Mouse (Mus musculus) C2C12 (cell line): Measurements from ENCODE around the gene Gata2. TPM values are rescaled to one million over a fixed set of nuclear protein-coding genes. Genes with fewer than 3 reads are reported as not detected.
"Not testable (repeated sequence)": the region's sequence is repeated elsewhere in the genome, so short reads cannot be mapped to it uniquely, and the experiment has no call there.

Experiments used
- H3K27me3 ChIP-seq: one replicate; pipeline ENCODE4 v1.6.1; 2011; ENCODE audit not compliant: control insufficient read depth, insufficient read depth, insufficient read length
- H3K36me3 ChIP-seq: one replicate; pipeline ENCODE4 v1.6.1; 2011; ENCODE audit not compliant: control insufficient read depth, insufficient read depth
- H3K4me3 ChIP-seq: one replicate; pipeline ENCODE4 v1.5.1; 2011; ENCODE audit warnings: mild to moderate bottlenecking, control low read depth; ENCODE audit not compliant: poor library complexity, insufficient read depth, severe bottlenecking
- H3K79me2 ChIP-seq: one replicate; pipeline ENCODE4 v1.6.1; 2011; ENCODE audit not compliant: control insufficient read depth, insufficient read depth
- H3K79me3 ChIP-seq: one replicate; pipeline ENCODE4 v1.6.1; 2011; ENCODE audit warnings: low read depth, control low read depth
- H3ac ChIP-seq: one replicate; pipeline ENCODE3; 2011; ENCODE audit warnings: low read depth; ENCODE audit not compliant: control insufficient read depth, insufficient read length
- CEBPB ChIP-seq: IDR thresholded peaks from one replicate; pipeline ENCODE4 v1.6.1; 2011; ENCODE audit warnings: low read depth, mild to moderate bottlenecking, control low read depth, moderate library complexity
- CTCF ChIP-seq: IDR thresholded peaks from one replicate; pipeline ENCODE4 v1.5.1; 2011; ENCODE audit not compliant: control insufficient read depth, insufficient read depth, insufficient read length
- FOSL1 ChIP-seq: IDR thresholded peaks from one replicate; pipeline ENCODE4 v1.8.0; 2011; ENCODE audit warnings: mild to moderate bottlenecking, low read length; ENCODE audit not compliant: poor library complexity, insufficient read depth, severe bottlenecking
- MAX ChIP-seq: IDR thresholded peaks from one replicate; pipeline ENCODE4 v1.6.1; 2011; ENCODE audit warnings: mild to moderate bottlenecking, control low read depth
- MYOD1 ChIP-seq: IDR thresholded peaks from one replicate; pipeline ENCODE4 v1.6.1; 2011; ENCODE audit warnings: low read depth; ENCODE audit not compliant: control insufficient read depth, insufficient read length
- MYOG ChIP-seq: IDR thresholded peaks from one replicate; pipeline ENCODE4 v1.6.1; 2011; ENCODE audit not compliant: control insufficient read depth, insufficient read length; ENCODE audit errors: extremely low read depth
- USF1 ChIP-seq: IDR thresholded peaks from one replicate; pipeline ENCODE4 v1.6.1; 2011; ENCODE audit warnings: low read depth, mild to moderate bottlenecking, control low read depth, moderate library complexity
- polyA plus RNA-seq: library from polyadenylated mRNA; unstranded; fragments of >200 nt; fragmentation: generic; extraction: Trizol; gene quantifications from one replicate; pipeline ENCODE4 v1.2.1, GENCODE M21; 2012; ENCODE audit warnings: missing spikeins

Gene Gata2
- polyA plus RNA-seq, 1 experiment: 45.8 TPM

DNA sequence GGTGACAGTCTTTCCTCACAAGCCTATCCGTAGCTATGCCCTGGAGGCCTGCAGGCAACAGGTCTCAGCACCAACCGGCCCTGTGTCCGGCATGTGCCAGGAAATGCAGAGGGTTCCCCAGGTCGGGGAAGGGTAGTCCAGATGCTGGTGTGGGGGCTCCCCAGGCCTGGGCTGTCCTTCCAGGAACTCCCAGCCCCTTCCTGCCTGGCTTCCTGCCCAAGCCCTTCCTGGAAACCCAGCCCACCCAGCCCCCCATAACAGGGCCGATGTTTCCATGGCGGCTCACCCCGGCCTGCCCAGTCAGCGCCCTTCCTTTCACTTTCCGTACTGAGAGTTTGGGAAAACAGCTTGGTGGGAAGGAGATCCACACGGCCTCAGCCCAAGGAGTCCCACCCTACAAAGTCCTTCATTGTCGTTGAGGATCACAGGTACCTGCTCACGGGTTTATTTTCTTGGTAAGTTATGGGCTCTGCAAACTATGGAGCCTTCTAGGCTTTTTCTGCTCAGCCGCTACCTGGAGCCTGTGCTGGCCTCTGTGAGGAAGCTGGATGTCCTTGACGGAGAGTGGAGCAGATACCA, 41.5 kb upstream of the Gata2 start:
- Histone ChIP-seq H3K36me3 (no peaks in the 10 kb centered on the region), H3K79me2 (no peaks in the 10 kb centered on the region), H3K27me3 (peaks cover 8% of the 10 kb centered on the region), H3K79me3 (no peaks in the 10 kb centered on the region), H3K4me3 (no peak overlapping the region), H3ac (no peak overlapping the region)
- TF ChIP-seq CEBPB: no peak
- TF ChIP-seq USF1: no peak
- no peak for TF ChIP-seq MAX
- no peak for TF ChIP-seq FOSL1
- no peak for TF ChIP-seq MYOD1

DNA sequence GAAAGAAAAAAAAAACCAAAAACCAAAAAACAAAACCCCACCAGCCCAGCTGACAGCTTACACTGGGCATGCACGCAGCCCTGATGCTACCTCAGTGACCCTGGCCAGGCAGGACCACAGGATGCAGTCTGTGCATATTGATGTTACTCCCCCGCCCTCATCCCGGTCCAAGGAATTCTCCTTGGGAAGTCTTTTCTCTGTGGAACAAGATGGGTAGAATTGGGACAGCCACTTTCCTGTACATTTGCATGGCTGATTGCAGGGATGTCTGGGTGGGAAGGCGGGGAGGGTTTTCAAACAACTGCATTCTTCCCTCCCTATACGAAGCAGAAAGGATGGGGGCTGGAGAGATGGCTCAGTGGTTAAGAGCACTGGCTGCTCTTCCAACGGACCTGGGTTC, 40.7 kb upstream of the Gata2 start:
- no peaks in the 10 kb centered on the region for H3K79me2 ChIP-seq
- no peaks in the 10 kb centered on the region for H3K79me3 ChIP-seq
- H3K36me3 ChIP-seq: no peaks in the 10 kb centered on the region
- no peak overlapping the region for H3ac ChIP-seq
- TF ChIP-seq FOSL1 (no peak), CTCF (no peak), CEBPB (no peak), MYOD1 (no peak), MYOG (no peak), USF1 (no peak)
- H3K4me3 ChIP-seq: no peak overlapping the region
- H3K27me3 ChIP-seq: peaks cover 8% of the 10 kb centered on the region

DNA sequence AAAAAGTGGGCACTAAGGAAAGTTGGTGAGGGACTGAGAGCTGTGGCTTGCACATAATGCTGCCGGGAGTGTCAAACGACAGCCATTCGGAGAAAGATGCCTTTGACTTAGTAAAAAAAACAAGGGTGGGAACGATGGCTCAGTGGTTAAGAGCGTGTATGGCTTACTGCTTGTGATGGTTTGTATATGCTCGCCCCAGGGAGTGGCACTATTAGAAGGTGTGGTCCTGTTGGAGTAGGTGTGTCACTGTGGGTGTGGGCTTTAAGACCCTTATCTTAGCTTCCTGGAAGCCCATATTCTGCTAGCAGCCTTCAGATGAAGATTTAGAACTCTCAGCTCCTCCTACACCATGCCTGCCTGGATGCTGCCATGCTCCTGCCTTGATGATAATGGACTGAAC, 38.1 kb upstream of the Gata2 start:
- H3ac ChIP-seq, H3K27me3 ChIP-seq, H3K79me3 ChIP-seq, H3K4me3 ChIP-seq, H3K36me3 ChIP-seq, H3K79me2 ChIP-seq: not testable (repeated sequence)

DNA sequence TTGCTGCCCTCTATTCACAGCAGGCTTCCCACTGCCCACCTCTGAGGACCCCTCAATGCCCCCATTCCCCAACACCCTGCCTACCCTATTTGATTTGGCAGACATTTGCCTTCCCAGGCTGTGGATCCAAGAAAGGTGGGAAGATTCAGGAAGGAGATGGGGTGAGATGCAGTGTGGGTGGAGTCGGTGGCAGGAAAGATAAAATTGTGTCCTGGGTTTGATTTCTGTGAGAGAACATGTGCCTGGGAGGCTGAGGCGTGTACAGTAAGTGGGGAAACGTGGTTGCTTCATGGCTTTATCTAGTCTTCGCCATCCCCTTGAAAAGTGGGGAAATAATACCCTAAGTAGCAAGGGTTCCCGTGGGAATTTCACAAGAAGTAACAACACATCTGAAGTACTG, 34.9 kb upstream of the Gata2 start:
- H3ac ChIP-seq: no peak overlapping the region
- no peaks in the 10 kb centered on the region for H3K79me2 ChIP-seq
- H3K4me3 ChIP-seq: no peak overlapping the region
- no peaks in the 10 kb centered on the region for H3K79me3 ChIP-seq
- no peaks in the 10 kb centered on the region for H3K36me3 ChIP-seq
- no peak for TF ChIP-seq MYOD1
- H3K27me3 ChIP-seq: peaks cover 5% of the 10 kb centered on the region

DNA sequence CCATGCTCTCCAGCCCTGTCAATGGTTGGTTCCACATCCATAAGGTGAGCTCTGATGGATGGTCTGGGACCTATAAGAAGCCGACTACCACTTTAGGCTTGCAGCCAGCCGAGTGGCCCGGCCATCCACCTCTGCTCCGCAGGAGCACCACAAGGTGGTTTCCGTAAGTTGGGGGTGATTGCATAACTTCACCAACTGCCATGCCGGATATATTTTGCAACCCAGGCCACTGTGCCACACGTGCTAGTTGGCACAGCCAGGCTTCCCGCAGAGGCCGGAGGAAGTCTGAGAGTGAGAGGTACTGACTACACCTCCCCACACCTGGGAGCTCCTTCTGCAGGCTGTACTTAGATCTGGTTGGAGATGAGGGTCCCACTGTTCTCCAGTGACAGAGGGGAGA, 27.6 kb upstream of the Gata2 start:
- TF ChIP-seq MYOD1 (no peak), MAX (no peak), FOSL1 (no peak), CEBPB (no peak), USF1 (no peak), CTCF (no peak), MYOG (no peak)
- H3K4me3 ChIP-seq: no peak overlapping the region

DNA sequence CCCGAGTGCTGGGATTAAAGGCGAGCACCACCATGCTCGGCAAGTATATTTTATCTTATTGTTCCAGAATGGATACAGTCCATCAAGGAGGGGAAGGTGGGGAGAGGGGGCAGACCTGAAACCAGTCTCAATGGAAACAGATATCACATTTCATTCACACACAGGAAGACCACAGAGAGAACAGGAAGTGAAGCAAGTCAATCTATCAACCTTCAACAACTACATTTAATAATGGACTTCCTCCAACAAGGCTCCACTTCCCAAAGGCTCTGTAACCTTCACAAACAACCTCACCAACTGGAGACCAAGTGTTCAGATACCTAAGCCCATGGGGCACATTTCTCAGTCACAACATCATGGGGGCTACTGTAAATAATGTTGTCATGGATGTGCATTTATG, 19.5 kb upstream of the Gata2 start:
- no peaks in the 10 kb centered on the region for H3K36me3 ChIP-seq
- TF ChIP-seq CTCF (no peak), MAX (no peak), CEBPB (no peak), MYOD1 (no peak)
- H3K79me2 ChIP-seq: no peaks in the 10 kb centered on the region
- no peak overlapping the region for H3K4me3 ChIP-seq
- H3K27me3 ChIP-seq: no peaks in the 10 kb centered on the region
- no peaks in the 10 kb centered on the region for H3K79me3 ChIP-seq
- no peak overlapping the region for H3ac ChIP-seq

More for the DNA sequence above, 27.6 kb upstream of the Gata2 start:
- Histone ChIP-seq H3K36me3 (no peaks in the 10 kb centered on the region), H3K79me2 (no peaks in the 10 kb centered on the region), H3K79me3 (no peaks in the 10 kb centered on the region), H3K27me3 (peaks cover 10% of the 10 kb centered on the region), H3ac (no peak overlapping the region)

DNA sequence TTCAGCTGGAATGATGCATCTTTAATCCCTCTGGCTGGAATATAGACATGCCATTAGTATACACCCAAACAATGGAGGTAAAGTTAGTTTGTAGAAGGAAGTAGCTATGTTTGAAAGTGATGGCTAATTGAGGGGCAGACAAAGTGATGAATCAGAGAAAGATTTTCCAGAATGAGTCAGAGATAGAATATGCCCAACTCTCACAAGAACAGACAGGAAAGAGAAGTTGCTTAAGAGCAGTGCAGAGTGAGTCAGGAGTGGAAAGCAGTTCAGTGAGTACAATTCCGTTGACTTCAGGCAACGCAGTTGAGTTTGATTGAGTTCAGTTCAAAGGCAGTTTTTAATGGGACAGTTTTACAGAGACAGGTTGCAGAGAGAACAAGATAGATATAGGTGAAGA, 19.0 kb upstream of the Gata2 start:
- Histone ChIP-seq H3K36me3 (no peaks in the 10 kb centered on the region), H3ac (no peak overlapping the region), H3K79me2 (no peaks in the 10 kb centered on the region), H3K4me3 (no peak overlapping the region), H3K79me3 (no peaks in the 10 kb centered on the region), H3K27me3 (no peaks in the 10 kb centered on the region)
- TF ChIP-seq CTCF (no peak), MYOG (no peak), CEBPB (peak; percentile 49)
